Mouse (Mus musculus) natural killer cell, adult 2 months (primary cell): ENCODE measurements around the gene Mbd5.
"Not testable (repeated sequence)": the region's sequence is repeated elsewhere in the genome, so short reads cannot be mapped to it uniquely, and the experiment has no call there.

Experiments used
- DNase-seq, 2 experiments: peaks; one replicate each; pipeline ENCODE4 v3.0.0; 2022; ENCODE audit warnings: low spot score in 2 of 2

Gene Mbd5

GRCm38 (mm10) chr2:49169766-49170165, 220.5 kb downstream of the Mbd5 start:
- DNase-seq, result no peak

- DNase-seq, result no peak
Measured at GRCm38 (mm10) chr2:49177015-49177414, 227.7 kb downstream of the Mbd5 start.

- DNase-seq, result no peak
Measured at GRCm38 (mm10) chr2:49190984-49191383, 241.7 kb downstream of the Mbd5 start.

- DNase-seq, result no peak
Measured at GRCm38 (mm10) chr2:49191695-49192094, 242.4 kb downstream of the Mbd5 start.

GRCm38 (mm10) chr2:49204081-49204480, 254.8 kb downstream of the Mbd5 start:
- no peak for DNase-seq

- DNase-seq, result not testable (repeated sequence)
Measured at GRCm38 (mm10) chr2:49205692-49206091, 256.4 kb downstream of the Mbd5 start.

- DNase-seq, result no peak
Measured at GRCm38 (mm10) chr2:49209349-49209748, 260.0 kb downstream of the Mbd5 start.

GRCm38 (mm10) chr2:49210408-49210807, 261.1 kb downstream of the Mbd5 start:
- no peak for DNase-seq

GRCm38 (mm10) chr2:49229725-49230124, 280.4 kb downstream of the Mbd5 start:
- DNase-seq, result no peak

- no peak for DNase-seq
Measured at GRCm38 (mm10) chr2:49234064-49234463, 284.8 kb downstream of the Mbd5 start.

- DNase-seq, result no peak
Measured at GRCm38 (mm10) chr2:49241715-49242114, 292.4 kb downstream of the Mbd5 start.

GRCm38 (mm10) chr2:49264092-49264491, 314.8 kb downstream of the Mbd5 start:
- no peak for DNase-seq

GRCm38 (mm10) chr2:49272295-49272967, 323.1 kb downstream of the Mbd5 start:
- no peak for DNase-seq

- no peak for DNase-seq
Measured at GRCm38 (mm10) chr2:49276017-49276722, 326.9 kb downstream of the Mbd5 start.

- DNase-seq, result no peak
Measured at GRCm38 (mm10) chr2:49280496-49280895, 331.2 kb downstream of the Mbd5 start.

GRCm38 (mm10) chr2:49283583-49283982, 334.3 kb downstream of the Mbd5 start:
- no peak for DNase-seq

GRCm38 (mm10) chr2:49286965-49287364, 337.7 kb downstream of the Mbd5 start:
- no peak for DNase-seq

GRCm38 (mm10) chr2:49291709-49292108, 342.4 kb downstream of the Mbd5 start:
- no peak for DNase-seq

- DNase-seq, result peak; percentile 69 to 80
Measured at GRCm38 (mm10) chr2:49312629-49313447, 363.5 kb downstream of the Mbd5 start.

GRCm38 (mm10) chr2:49333594-49333993, 384.3 kb downstream of the Mbd5 start:
- DNase-seq, result no peak

GRCm38 (mm10) chr2:49335267-49335666, 386.0 kb downstream of the Mbd5 start:
- DNase-seq, result no peak

GRCm38 (mm10) chr2:49344287-49344686, 395.0 kb downstream of the Mbd5 start:
- no peak for DNase-seq

GRCm38 (mm10) chr2:49345786-49346185, 396.5 kb downstream of the Mbd5 start:
- DNase-seq, result no peak
